Mouse (Mus musculus) intestine, embryonic 16.5 days (tissue): ENCODE results near the gene Gjc2. TPM values are rescaled to one million over a fixed set of nuclear protein-coding genes. Genes with fewer than 3 reads are reported as not detected.

Experiments used
- ATAC-seq: fragments of 200-750 bp; cut with Nextera tagmentation; 2 replicates; pipeline ENCODE4 v1.8.0; 2017; ENCODE audit warnings: moderate TSS enrichment, moderate library complexity
- H3K27ac ChIP-seq: fragments of 300-500 bp; sonication (generic); 2 replicates; pipeline ENCODE4 v1.5.1; 2014; ENCODE audit warnings: mild to moderate bottlenecking, low read length
- H3K27me3 ChIP-seq: fragments of 300-500 bp; sonication (generic); replicated peaks from 2 replicates; pipeline ENCODE4 v1.6.1; 2014; ENCODE audit warnings: low read length, control low read depth, mixed read lengths; ENCODE audit not compliant: control insufficient read depth, insufficient read depth
- H3K36me3 ChIP-seq: fragments of 300-500 bp; sonication (generic); 2 replicates; pipeline ENCODE4 v1.6.1; 2014; ENCODE audit warnings: low read length, control low read depth; ENCODE audit not compliant: control insufficient read depth, insufficient read depth
- H3K4me1 ChIP-seq: fragments of 300-500 bp; sonication (generic); 2 replicates; pipeline ENCODE4 v1.6.1; 2014; ENCODE audit warnings: low read length, control low read depth, mixed read lengths; ENCODE audit not compliant: control insufficient read depth, insufficient read depth
- H3K4me2 ChIP-seq: fragments of 300-500 bp; sonication (generic); 2 replicates; pipeline ENCODE4 v1.6.1; 2014; ENCODE audit warnings: low read depth, low read length, control low read depth
- H3K4me3 ChIP-seq: fragments of 300-500 bp; sonication (generic); 2 replicates; pipeline ENCODE4 v1.5.1; 2014; ENCODE audit warnings: mild to moderate bottlenecking, low read length
- H3K9ac ChIP-seq: fragments of 300-500 bp; sonication (generic); 2 replicates; pipeline ENCODE4 v1.6.1; 2014; ENCODE audit warnings: low read depth, low read length
- H3K9me3 ChIP-seq: fragments of 300-500 bp; sonication (generic); 2 replicates; pipeline ENCODE4 v1.6.1; 2016; ENCODE audit warnings: low read length, control low read depth; ENCODE audit not compliant: control insufficient read depth
- WGBS: fragments of 180-500 bp; shearing (Covaris S2); extraction: QIAGEN DNeasy Blood & Tissue Kit; methylation state at CpG from one replicate; pipeline ENCODE4 v1.1.7; 2014; 5-methylcytosine and 5-hydroxymethylcytosine counted together
- polyA plus RNA-seq: library from polyadenylated mRNA; unstranded; fragments of >200 nt; fragmentation: Nextera tagmentation; extraction: Ambion mirVana; gene quantifications from 2 replicates; pipeline ENCODE4 v1.2.1, GENCODE M21; 2015

Gjc2 gene
- polyA plus RNA-seq = 0.81 and 1.4 TPM in 2 replicates

DNA sequence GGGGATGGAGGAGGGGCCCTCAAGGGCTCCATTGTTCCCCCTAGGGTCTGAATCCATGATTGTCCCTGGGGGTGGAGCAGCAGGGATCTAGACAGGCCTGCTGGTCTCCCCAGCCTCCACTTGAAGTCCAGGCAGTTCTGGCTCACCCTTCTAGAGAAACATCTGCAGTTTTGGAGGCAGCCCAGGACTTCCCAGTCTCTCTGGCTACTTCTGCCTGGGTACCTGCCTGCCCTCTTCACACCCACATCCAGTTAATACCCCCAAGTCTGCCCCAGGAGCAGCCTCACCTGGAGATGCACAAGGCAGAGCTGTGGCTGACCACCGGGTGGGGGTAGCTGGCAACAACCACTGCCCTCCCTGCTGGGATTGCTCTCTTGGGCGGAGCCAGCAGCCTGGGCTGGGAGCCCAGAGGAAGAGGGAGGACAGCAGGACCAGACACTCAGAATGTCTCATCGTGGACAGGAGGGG, at the start of gene Gjc2:
Gene Gjc2 (minus strand): TSS at position 350 of the 468 bp plus-strand sequence.
- Histone ChIP-seq H3K4me3 (peak within 1 kb of the TSS; percentile 12; the same call in 1 of the 2 replicates), H3K9ac (0 out of 2 replicates have a peak within 1 kb of the TSS, but pooled peaks have one; percentile 31), H3K36me3 (0 out of 2 replicates have a peak, but pooled peaks cover 7% of the 10 kb centered on the region), H3K9me3 (no peaks in the 10 kb centered on the region), H3K4me2 (peak within 1 kb of the TSS; percentile 25), H3K27ac (peak within 1 kb of the TSS; percentile 86), H3K27me3 (peaks cover 16% of the 10 kb centered on the region), H3K4me1 (peaks cover 19% of the 10 kb centered on the region)
- ATAC-seq = peak; percentile 39
- 31% methylated on average over 3 of the region's 3 CpGs for WGBS

DNA sequence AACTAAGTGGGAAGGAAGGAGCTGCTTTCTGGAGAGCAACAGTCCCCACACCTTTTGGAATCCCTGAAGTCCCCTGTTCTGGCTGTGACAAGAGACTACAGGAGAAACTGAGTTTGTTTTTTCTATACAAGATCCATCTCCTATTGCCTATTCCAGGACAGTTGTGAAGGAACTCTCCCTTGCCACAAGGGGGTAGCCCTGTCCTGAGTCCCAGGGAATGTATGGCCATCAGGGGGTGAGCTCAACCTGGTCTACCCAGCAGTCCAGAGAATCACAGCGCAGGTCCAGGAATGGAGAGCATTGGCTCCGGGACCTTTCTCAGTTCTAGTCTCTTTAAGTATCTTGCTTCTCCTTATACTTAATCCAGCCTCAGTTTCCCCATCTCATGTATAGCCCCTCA, 49.8 kb upstream of the Gjc2 start:
- Histone ChIP-seq H3K4me2 (no peak overlapping the region), H3K4me1 (peaks cover 7% of the 10 kb centered on the region), H3K4me3 (no peak overlapping the region), H3K27ac (no peak overlapping the region), H3K36me3 (no peaks in the 10 kb centered on the region), H3K27me3 (no peaks in the 10 kb centered on the region), H3K9ac (no peak overlapping the region), H3K9me3 (no peaks in the 10 kb centered on the region)
- WGBS = 66% methylated on average over 2 of the region's 2 CpGs
- ATAC-seq = no peak

DNA sequence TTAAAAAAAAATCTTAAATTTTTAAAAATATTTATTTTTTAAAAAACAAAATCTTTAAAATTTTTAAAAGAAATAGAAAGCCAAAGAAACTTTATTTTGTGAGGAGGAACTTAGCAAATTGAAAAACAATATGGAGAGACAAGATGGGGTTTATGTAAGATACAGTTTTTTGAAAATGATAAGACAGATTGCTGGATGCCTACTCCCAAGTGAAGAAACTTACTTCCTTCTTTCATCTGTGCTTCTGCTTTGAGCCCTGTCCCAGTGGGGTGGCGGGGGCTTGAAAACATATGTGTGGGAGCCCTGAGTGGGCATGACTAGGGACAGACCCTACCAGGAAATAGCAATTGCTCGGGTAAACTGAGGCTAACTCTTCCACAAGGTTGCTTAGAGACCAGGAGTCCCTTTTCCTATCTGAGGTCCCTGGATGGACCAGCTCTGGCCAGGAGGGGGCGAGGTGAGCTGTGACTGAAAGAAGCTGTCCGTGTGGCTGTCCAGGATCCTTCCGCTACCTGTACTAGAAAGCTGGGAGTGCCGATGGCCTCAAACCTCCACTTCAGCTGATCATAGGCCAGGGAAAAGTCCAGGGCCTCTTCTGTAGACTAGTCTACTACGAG, 47.2 kb upstream of the Gjc2 start:
- H3K4me3 ChIP-seq = no peak overlapping the region
- no peaks in the 10 kb centered on the region for H3K27me3 ChIP-seq
- H3K27ac ChIP-seq = 0 out of 2 replicates have a peak overlapping the region, but pooled peaks have one; percentile 18
- peak overlapping the region; percentile 19; the same call in 1 of the 2 replicates for H3K9ac ChIP-seq
- H3K9me3 ChIP-seq = no peaks in the 10 kb centered on the region
- H3K4me2 ChIP-seq = peak overlapping the region; percentile 27
- no peak for ATAC-seq
- WGBS = 10% methylated on average over 7 of the region's 7 CpGs
- no peaks in the 10 kb centered on the region for H3K36me3 ChIP-seq
- peaks cover 14% of the 10 kb centered on the region for H3K4me1 ChIP-seq

DNA sequence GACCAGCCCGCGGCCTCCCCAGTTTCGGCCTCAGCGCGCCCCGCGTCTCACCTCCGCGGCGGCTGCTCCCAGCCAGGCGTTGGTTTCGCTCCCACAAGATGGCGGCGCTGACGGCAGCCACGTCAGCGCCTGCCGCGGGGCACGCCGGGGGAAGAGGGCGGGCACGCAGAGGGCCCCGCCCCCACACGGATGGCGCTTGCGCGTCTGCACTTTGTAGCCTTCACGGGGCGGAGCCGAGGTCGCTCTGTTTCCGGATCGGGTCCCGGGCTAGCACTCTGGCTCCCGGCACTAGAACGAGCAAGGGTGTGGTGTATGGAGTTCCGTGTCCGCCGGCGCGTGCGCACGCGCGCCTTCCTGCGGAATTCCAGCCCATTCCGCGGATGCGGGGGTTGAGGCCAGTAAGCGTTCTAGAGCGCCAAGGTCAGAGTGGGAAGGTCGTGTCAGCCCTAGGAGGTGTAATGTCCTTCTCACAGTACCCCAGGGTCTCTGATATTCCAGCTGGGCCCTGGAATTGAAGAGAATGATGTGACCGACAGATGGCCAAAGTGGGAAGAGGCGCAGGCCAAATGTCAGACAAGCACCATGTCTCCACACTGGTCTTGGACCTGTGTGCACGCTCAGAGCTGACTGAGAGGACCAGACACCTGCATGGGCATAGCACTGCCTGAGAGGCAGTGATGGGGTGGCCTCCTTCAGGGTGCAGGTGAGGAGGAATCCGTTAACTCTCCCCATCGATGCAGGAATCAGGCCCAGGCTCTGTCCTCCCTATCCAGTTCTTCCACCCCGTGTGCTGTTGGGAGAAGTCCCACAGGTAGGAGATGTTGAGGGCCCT, 45.3 kb upstream of the Gjc2 start, which contains the start of gene Arf1:
Gene Arf1 (minus strand): TSS at position 149 of the 832 bp plus-strand sequence.
- Histone ChIP-seq H3K27me3 (no peaks in the 10 kb centered on the region), H3K36me3 (no peaks in the 10 kb centered on the region), H3K9ac (peak within 1 kb of the TSS; percentile 100), H3K4me2 (peak within 1 kb of the TSS; percentile 91), H3K4me3 (peak within 1 kb of the TSS; percentile 77), H3K27ac (peak within 1 kb of the TSS; percentile 99), H3K9me3 (no peaks in the 10 kb centered on the region), H3K4me1 (peaks cover 30% of the 10 kb centered on the region)
- peak; percentile 98 for ATAC-seq
- 4% methylated on average over 59 of the region's 59 CpGs for WGBS

DNA sequence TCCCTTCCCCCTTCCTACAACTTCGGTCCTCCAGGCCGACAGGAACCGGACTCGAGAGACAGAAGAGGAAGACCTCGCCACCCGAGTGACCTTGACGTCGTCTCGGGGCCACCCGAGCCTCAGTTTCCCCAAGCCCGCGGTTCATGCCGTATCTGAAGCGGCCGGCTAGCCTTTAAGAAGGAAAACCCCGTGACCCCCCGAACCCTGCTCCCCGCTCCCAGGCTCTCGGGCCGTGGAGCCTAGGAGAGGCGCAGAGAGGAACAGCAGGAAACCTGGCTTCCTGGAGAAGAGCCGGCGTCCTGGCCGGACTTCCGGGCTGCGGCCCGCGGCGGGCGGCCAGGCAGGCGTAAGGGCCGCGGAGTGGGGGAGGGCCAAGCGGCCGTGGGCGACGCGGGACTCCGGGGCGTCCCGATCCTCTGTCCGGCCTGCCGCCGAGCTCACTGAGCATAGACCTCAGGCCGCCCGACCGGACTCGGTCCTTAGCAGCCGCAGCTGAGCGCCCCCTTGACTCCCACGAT, 44.6 kb upstream of the Gjc2 start:
- 1% methylated on average over 40 of the region's 51 CpGs for WGBS
- H3K36me3 ChIP-seq = no peaks in the 10 kb centered on the region
- H3K4me2 ChIP-seq = peak overlapping the region; percentile 91
- H3K4me1 ChIP-seq = peaks cover 34% of the 10 kb centered on the region
- H3K27ac ChIP-seq = peak overlapping the region; percentile 99
- H3K27me3 ChIP-seq = no peaks in the 10 kb centered on the region
- H3K9me3 ChIP-seq = no peaks in the 10 kb centered on the region
- H3K9ac ChIP-seq = peak overlapping the region; percentile 100
- peak overlapping the region; percentile 77 for H3K4me3 ChIP-seq
- peak; percentile 76 for ATAC-seq

DNA sequence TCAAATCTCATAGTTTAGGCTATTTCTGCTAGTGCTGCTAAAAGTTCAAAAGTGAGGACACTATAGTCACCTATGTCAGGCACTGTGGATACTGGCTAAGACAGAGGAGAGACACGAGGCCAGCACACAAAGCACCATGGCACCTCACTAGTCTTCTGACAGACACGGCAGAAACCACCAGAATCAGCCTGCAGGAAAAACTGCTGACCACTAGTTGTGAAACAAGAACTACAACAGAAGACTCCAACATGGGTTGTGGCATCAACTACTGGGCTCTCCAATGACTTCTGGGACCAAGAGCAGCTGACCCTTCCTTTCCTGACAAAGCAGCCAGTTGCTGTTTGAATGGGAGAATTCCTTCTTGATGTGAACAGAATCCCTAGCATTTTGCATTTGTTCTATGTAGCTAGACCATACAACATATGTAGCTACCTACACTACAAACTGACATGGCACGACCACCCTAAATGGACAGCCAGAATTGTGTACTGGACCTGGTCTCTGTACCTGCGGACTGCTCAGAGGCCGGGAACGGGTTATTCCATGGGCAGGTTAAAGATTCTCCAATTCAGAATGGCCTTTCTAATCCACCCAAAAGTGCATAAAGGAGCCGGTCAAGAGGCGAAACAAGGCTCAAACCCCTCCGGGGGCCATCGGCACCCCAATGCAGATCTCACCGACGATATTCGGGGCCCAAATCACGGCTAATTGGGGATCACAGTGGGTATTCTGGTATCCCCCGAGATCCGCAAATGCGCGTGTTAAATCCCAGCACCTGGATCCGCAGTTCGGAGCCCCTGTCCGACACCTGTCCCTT, 44.0 kb upstream of the Gjc2 start:
- Histone ChIP-seq H3K27ac (peak overlapping the region; percentile 99), H3K9ac (peak overlapping the region; percentile 100), H3K27me3 (no peaks in the 10 kb centered on the region), H3K9me3 (no peaks in the 10 kb centered on the region), H3K4me1 (peaks cover 39% of the 10 kb centered on the region), H3K4me3 (peak overlapping the region; percentile 77), H3K36me3 (no peaks in the 10 kb centered on the region), H3K4me2 (peak overlapping the region; percentile 91)
- no peak for ATAC-seq
- WGBS = 3% methylated on average over 21 of the region's 21 CpGs

DNA sequence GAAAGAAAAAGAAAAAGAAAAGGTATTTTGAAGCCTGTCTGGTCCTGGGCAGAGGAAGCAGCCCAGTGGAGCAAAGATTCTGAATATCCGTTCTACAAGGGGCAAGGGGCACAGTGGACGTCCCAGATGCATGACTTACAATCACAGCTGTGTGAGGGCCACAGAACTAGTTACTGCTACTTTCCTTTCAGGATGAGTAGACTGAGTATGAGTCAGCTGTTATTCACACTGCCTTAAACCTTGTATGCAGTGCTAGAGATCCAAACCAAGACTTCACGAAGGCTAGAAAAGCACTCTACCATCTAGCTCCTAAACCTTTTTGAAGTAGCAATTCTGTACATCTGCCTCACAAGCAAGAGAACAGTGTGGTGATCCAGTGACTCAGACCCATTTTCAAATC, 43.2 kb upstream of the Gjc2 start:
- Histone ChIP-seq H3K9ac (peak overlapping the region; percentile 100), H3K4me2 (peak overlapping the region; percentile 91), H3K27me3 (no peaks in the 10 kb centered on the region), H3K4me3 (peak overlapping the region; percentile 77), H3K4me1 (peaks cover 39% of the 10 kb centered on the region), H3K9me3 (no peaks in the 10 kb centered on the region), H3K36me3 (no peaks in the 10 kb centered on the region), H3K27ac (no peak overlapping the region)
- 37% methylated on average over 3 of the region's 3 CpGs for WGBS
- ATAC-seq = no peak

DNA sequence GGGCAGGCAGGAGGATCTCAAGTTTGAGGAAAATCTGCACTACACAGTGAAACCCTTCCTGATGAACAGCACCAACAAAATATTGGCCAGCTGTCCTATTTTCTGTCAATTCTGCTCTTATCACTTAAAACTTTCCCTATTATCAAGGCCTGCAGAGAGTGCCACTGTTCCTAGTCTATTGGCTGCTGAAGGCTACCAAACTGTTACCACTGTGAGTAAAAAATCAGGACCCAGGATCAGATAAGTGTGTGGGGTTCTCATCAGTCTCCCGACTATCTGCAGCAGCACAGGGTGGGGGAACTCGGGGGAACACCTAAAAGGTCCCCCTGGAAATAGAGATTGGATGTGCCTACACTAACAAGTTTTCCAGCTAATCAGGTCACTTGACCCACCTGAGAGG, 42.2 kb upstream of the Gjc2 start:
- Histone ChIP-seq H3K27me3 (no peaks in the 10 kb centered on the region), H3K36me3 (no peaks in the 10 kb centered on the region), H3K9ac (no peak overlapping the region), H3K4me1 (peaks cover 46% of the 10 kb centered on the region), H3K9me3 (no peaks in the 10 kb centered on the region), H3K4me3 (no peak overlapping the region), H3K4me2 (peak overlapping the region; percentile 91; the same call in 1 of the 2 replicates), H3K27ac (no peak overlapping the region)
- no peak for ATAC-seq
- 55% methylated on average over 2 of the region's 2 CpGs for WGBS
